Mouse (Mus musculus) heart, embryonic 13.5 days (tissue): ENCODE measurements around the gene Bend6. TPM values are rescaled to one million over a fixed set of nuclear protein-coding genes. Genes with fewer than 3 reads are reported as not detected.

Experiments
- ATAC-seq: fragments of 200-750 bp; cut with Nextera tagmentation; 2 replicates; pipeline ENCODE4 v1.8.0; 2017; ENCODE audit warnings: moderate TSS enrichment; ENCODE audit not compliant: insufficient number of reproducible peaks, low FRiP score, low TSS enrichment; ENCODE audit errors: extremely low read depth
- H3K27ac ChIP-seq: fragments of 300-500 bp; sonication (generic); replicated peaks from 2 replicates; pipeline ENCODE4 v1.5.1; 2015; ENCODE audit warnings: moderate library complexity, mild to moderate bottlenecking, inconsistent platforms
- H3K27me3 ChIP-seq: fragments of 300-500 bp; sonication (generic); replicated peaks from 2 replicates; pipeline ENCODE4 v1.6.1; 2015; ENCODE audit warnings: mild to moderate bottlenecking, inconsistent platforms
- H3K36me3 ChIP-seq: fragments of 300-500 bp; sonication (generic); 2 replicates; pipeline ENCODE4 v1.6.1; 2015; ENCODE audit warnings: mild to moderate bottlenecking, inconsistent platforms
- H3K4me1 ChIP-seq: fragments of 300-500 bp; sonication (generic); 2 replicates; pipeline ENCODE4 v1.6.1; 2015; ENCODE audit warnings: inconsistent platforms
- H3K4me2 ChIP-seq: fragments of 300-500 bp; sonication (generic); 2 replicates; pipeline ENCODE4 v1.6.1; 2015; ENCODE audit warnings: inconsistent platforms, mild to moderate bottlenecking, moderate library complexity
- H3K4me3 ChIP-seq: fragments of 300-500 bp; sonication (generic); 2 replicates; pipeline ENCODE4 v1.5.1; 2015; ENCODE audit warnings: moderate library complexity, mild to moderate bottlenecking, inconsistent platforms
- H3K9ac ChIP-seq: fragments of 300-500 bp; sonication (generic); 2 replicates; pipeline ENCODE4 v1.6.1; 2015; ENCODE audit warnings: inconsistent platforms, mild to moderate bottlenecking, moderate library complexity
- H3K9me3 ChIP-seq: fragments of 300-500 bp; sonication (generic); 2 replicates; pipeline ENCODE4 v1.6.1; 2016; ENCODE audit warnings: inconsistent platforms
- WGBS: fragments of 180-500 bp; shearing (Covaris S2); methylation state at CpG from one replicate; pipeline ENCODE4 v1.1.7; 2015; ENCODE audit warnings: mixed read lengths; 5-methylcytosine and 5-hydroxymethylcytosine counted together
- polyA plus RNA-seq: library from polyadenylated mRNA; unstranded; fragments of >200 nt; fragmentation: Nextera tagmentation; extraction: Ambion mirVana; gene quantifications from 2 replicates; pipeline ENCODE4 v1.2.1, GENCODE M21; 2015

Bend6 gene
- 4.4 and 4.6 TPM in 2 replicates for polyA plus RNA-seq

DNA sequence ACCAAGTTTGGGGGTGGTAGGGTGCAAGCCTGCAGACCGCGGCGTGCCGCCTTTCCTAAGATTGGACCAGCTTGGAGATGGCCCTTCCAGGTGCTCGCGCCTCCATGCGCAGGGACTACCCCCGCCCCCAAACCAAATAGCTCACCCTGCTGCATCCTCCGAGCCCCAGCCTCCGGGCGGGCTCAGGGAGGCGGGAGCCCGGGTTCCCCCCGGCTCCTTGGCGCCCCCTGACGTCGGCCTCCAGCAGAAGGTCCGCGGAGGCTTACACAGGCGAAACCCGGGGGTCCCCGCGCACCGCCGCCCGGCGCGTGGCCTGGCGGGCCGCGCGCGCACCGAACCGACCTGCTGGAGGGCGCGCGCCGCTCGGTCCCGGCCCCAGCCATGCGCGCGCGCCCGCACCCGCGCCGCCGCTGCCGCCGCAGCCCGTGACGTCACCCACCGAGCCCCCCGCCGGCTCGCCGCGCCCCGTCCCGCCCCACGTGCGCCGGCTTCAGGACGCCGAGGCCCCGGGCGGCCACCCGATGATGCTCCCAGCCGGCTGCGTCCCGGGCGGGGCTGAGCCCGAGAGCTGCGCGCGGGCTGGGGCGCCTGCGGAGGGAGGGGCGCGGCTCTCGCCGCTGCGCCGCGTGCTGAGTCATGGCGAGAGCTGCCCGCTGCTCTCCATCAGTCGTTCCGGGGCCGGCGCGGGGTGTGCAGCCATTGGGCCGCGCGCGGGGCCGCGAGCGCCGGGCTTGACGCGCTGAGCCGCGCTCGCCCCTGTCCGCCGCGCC lies at the start of gene Bend6:
TSS of gene Bend6 (minus strand) at position 396 of the 770 bp plus-strand sequence.
- ATAC-seq: peak; percentile 33
- H3K9me3 ChIP-seq: no peaks in the 10 kb centered on the region
- H3K27ac ChIP-seq: no peak within 1 kb of the TSS
- WGBS: under 1% methylated on average over 61 of the region's 110 CpGs
- peaks cover 42% of the 10 kb centered on the region for H3K27me3 ChIP-seq
- H3K4me2 ChIP-seq: peak within 1 kb of the TSS; percentile 95
- peak within 1 kb of the TSS; percentile 74 for H3K4me3 ChIP-seq
- no peaks in the 10 kb centered on the region for H3K36me3 ChIP-seq
- H3K9ac ChIP-seq: peak within 1 kb of the TSS; percentile 84
- H3K4me1 ChIP-seq: peaks cover 32% of the 10 kb centered on the region

DNA sequence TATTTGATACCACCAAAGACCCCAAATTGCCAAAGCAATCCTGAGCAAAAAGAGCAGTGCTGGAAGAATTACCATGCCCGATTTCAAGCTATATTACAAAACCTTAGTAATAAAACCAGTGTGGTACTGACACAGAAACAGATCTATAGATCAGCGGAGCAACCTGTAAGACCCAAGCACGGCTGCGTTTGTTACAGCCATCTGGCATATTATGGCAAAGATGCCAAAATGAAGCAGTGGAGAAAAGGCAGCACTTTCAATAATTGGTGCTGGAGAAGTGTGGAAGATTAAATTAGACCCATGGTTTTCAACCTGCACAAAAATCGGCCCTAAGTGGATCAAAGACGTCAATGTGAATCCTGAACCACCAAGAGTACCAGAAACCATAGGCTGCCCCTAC lies 48.0 kb upstream of the Bend6 start:
- WGBS: 86% methylated on average over 6 of the region's 6 CpGs
- no peaks in the 10 kb centered on the region for H3K36me3 ChIP-seq
- H3K4me1 ChIP-seq: peaks cover 8% of the 10 kb centered on the region; the same call in 1 of the 2 replicates
- no peaks in the 10 kb centered on the region for H3K27me3 ChIP-seq
- no peak overlapping the region for H3K9ac ChIP-seq
- no peak overlapping the region for H3K4me3 ChIP-seq
- H3K27ac ChIP-seq: no peak overlapping the region
- H3K9me3 ChIP-seq: 0 out of 2 replicates have a peak, but pooled peaks cover 4% of the 10 kb centered on the region
- no peak for ATAC-seq
- no peak overlapping the region for H3K4me2 ChIP-seq

DNA sequence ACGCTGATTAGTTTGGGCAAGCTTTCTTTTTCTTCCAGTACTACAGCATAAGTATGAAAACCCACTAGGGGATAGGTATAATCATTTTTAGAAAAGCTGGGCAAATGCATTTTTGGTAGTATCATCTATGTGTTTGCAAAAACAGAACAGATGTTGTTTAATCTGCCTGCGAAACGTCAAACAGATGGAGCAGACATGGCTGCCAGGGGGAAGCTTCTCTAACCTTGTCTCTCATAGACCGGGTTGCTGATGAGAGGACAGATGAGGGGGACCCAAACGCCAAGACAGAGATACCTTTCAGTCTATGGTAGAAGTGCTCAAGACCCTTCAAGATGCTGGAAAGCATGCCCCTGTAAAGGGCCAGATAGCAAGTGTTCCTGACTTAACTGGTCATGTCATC lies 40.9 kb upstream of the Bend6 start:
- no peaks in the 10 kb centered on the region for H3K36me3 ChIP-seq
- H3K9me3 ChIP-seq: no peaks in the 10 kb centered on the region
- H3K4me1 ChIP-seq: peaks cover 34% of the 10 kb centered on the region
- H3K4me2 ChIP-seq: no peak overlapping the region
- no peak overlapping the region for H3K9ac ChIP-seq
- H3K27me3 ChIP-seq: no peaks in the 10 kb centered on the region
- ATAC-seq: no peak
- WGBS: 87% methylated on average over 5 of the region's 5 CpGs
- no peak overlapping the region for H3K4me3 ChIP-seq
- no peak overlapping the region for H3K27ac ChIP-seq

DNA sequence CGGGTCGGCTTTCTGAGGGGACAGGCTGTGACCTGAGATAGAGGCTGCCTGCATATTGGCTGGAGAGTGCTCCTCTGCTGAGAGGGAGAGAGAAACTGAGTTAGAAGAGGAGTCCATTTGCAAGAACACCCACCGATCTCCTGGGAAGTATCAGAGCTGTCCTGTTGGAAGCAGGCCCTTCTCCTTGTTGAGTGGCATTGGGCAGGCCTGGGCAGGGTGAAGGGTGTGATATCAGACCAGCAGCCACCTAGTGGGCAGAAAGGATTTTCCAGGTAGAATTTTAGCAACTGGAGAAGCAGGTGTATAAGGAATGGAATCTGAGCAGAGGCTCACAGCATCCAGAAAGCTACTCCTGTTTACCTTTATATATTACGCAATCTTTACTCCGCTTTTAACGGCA lies 40.2 kb upstream of the Bend6 start:
- peaks cover 34% of the 10 kb centered on the region for H3K4me1 ChIP-seq
- H3K4me3 ChIP-seq: no peak overlapping the region
- 74% methylated on average over 6 of the region's 6 CpGs for WGBS
- H3K4me2 ChIP-seq: no peak overlapping the region
- peak overlapping the region; percentile 61; the same call in 1 of the 2 replicates for H3K9ac ChIP-seq
- no peaks in the 10 kb centered on the region for H3K9me3 ChIP-seq
- no peaks in the 10 kb centered on the region for H3K36me3 ChIP-seq
- H3K27me3 ChIP-seq: no peaks in the 10 kb centered on the region
- ATAC-seq: no peak
- H3K27ac ChIP-seq: peak overlapping the region; percentile 86

DNA sequence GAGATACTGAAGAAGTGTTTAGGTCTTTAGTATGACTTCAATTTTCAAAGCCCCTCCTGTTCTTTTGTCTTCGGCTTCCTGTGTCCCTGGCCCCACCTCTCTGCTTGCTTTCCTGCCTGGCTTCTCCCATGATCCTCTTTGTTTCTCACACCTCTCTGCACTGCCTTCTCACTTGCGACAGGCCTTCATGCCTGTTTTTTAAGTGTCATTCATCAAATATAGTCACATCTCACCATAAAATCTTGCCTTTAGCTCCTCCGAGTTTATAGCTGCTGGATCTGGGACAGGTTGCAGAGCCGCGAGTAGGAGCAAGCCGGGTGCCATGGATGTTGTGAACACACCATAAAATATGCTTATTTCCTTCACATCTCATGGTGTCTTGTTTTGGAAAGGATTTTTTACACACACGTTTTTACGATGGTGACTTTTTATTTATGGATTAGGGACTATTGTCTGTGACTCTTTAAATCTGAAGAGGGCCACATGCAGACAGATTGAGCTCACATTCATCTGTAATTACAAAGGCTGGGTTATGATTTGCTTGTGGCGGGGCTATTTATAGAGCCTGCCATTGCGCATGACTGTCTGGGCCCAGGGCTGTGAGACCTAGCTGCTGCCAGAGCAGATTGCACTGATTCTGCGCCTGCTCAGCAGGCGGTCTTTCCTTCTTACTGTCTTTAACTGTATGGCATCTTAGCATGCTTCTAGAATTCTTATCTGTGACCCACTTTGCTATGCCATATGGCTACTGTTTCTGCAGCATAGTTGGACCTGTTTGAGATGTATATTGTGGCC lies 39.2 kb upstream of the Bend6 start:
- 57% methylated on average over 12 of the region's 12 CpGs for WGBS
- no peak for ATAC-seq
- H3K27me3 ChIP-seq: no peaks in the 10 kb centered on the region
- H3K4me3 ChIP-seq: no peak overlapping the region
- H3K4me2 ChIP-seq: no peak overlapping the region
- peak overlapping the region; percentile 47 for H3K9ac ChIP-seq
- peaks cover 34% of the 10 kb centered on the region for H3K4me1 ChIP-seq
- H3K27ac ChIP-seq: peak overlapping the region; percentile 86
- H3K36me3 ChIP-seq: no peaks in the 10 kb centered on the region
- H3K9me3 ChIP-seq: no peaks in the 10 kb centered on the region

DNA sequence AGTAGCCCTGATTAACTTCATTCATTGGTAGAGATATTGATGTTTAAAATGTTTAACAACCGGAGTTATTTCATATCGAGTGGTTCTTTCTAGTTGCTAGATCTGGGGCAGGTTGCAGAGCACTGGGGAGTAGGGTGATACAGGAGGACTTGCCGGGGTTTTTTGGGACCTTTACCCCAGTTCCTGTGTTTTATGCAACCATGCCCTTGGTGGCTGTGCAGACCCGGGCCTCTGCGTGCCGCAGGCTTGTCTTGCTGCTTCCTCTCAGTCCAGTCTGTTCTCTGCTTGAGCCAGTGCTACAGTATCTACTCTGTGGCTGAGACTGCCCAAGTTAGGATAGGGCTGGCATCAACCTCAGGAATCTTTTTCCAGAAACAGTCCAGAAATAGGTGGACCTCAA lies 38.1 kb upstream of the Bend6 start:
- Histone ChIP-seq H3K9me3 (no peaks in the 10 kb centered on the region), H3K4me3 (no peak overlapping the region), H3K4me1 (peaks cover 34% of the 10 kb centered on the region), H3K9ac (peak overlapping the region; percentile 64; the same call in 1 of the 2 replicates), H3K36me3 (no peaks in the 10 kb centered on the region), H3K27ac (peak overlapping the region; percentile 86), H3K4me2 (no peak overlapping the region), H3K27me3 (no peaks in the 10 kb centered on the region)
- 73% methylated on average over 6 of the region's 6 CpGs for WGBS
- no peak for ATAC-seq

DNA sequence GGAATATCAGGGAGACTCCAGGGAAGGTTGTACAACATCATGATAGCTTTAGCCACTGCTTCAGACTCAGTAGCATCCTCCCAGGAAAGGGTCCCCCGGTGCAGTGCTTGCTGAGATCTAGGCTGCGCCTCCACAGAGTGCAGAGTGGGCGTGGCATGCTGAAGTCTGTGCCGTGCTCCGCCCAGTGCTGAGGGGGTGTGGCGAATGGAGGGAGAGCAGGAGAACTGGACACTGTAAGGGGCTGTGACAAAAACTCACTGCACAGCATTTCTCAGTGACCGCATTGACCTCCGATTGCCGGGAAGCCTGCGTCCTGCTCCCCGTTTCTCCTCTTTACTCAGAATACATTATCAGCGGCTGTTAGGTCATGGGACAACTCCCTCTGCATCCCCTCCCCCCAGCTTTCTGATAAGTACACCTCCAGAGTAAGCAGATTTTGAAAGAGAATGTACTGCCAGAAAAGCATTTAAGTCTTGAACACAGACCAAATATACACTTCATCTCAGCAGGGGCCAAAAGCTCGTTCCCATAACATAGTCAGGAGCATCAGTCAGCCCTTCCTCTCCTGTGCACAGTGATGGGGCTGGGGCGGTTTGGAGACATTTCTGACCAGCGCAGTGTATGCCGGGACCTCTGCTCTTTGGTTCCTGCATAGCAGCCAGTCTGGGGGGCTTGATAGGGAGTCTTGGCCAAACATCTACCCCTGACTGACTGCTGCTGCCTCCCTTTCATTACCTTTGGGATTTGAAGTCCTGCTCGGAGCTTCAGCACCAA lies 37.5 kb upstream of the Bend6 start:
- ATAC-seq: peak; percentile 74; the same call in 1 of the 2 replicates
- H3K9me3 ChIP-seq: no peaks in the 10 kb centered on the region
- H3K27ac ChIP-seq: peak overlapping the region; percentile 86
- H3K4me1 ChIP-seq: peaks cover 34% of the 10 kb centered on the region
- H3K27me3 ChIP-seq: no peaks in the 10 kb centered on the region
- H3K36me3 ChIP-seq: no peaks in the 10 kb centered on the region
- WGBS: 21% methylated on average over 17 of the region's 17 CpGs
- H3K9ac ChIP-seq: peak overlapping the region; percentile 64
- H3K4me3 ChIP-seq: peak overlapping the region; percentile 41
- H3K4me2 ChIP-seq: peak overlapping the region; percentile 65

DNA sequence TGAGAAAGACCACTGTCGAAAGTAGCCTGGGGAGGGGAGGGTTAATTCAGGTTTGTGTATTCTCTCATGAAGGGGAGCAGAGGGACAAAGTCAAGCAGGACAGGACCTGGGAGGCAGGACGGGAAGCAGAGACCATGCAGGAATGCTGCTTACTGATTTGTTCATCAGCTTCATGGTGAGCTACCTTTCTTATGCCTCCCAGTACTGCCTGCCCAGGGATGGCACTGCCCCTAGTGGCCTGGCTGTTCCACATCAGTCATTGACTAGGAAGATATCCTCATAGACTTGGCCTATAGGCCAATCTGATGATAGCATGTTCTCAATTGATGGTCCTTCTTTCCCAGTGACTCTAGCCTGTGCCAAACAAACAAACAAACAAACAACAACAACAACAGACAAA lies 36.3 kb upstream of the Bend6 start:
- 80% methylated on average over 2 of the region's 2 CpGs for WGBS
- no peaks in the 10 kb centered on the region for H3K36me3 ChIP-seq
- no peak for ATAC-seq
- H3K4me2 ChIP-seq: no peak overlapping the region
- H3K27me3 ChIP-seq: no peaks in the 10 kb centered on the region
- H3K27ac ChIP-seq: no peak overlapping the region
- no peak overlapping the region for H3K4me3 ChIP-seq
- H3K4me1 ChIP-seq: peaks cover 38% of the 10 kb centered on the region
- H3K9ac ChIP-seq: no peak overlapping the region
- no peaks in the 10 kb centered on the region for H3K9me3 ChIP-seq

DNA sequence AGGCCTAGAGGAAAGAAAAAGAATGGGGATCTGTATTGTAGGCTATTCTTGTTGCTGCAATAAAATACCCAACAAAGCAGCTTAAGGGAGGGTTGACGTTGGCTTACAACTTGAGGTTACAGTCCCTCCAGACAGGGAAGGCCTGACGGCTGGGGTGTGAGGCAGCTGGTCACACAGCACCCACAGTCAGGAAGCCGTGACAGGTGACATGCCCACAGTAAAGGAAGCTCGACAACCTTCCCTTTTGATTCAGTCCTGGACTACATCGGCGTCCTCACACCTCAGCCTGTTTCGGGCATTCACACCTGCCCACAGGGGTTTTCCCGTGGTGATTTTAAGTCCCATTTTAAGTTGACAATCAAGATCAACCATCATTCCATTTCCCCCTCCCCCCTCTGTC lies 35.0 kb upstream of the Bend6 start:
- no peak overlapping the region for H3K4me2 ChIP-seq
- no peak overlapping the region for H3K4me3 ChIP-seq
- no peak for ATAC-seq
- 87% methylated on average over 8 of the region's 8 CpGs for WGBS
- no peaks in the 10 kb centered on the region for H3K36me3 ChIP-seq
- H3K27ac ChIP-seq: no peak overlapping the region
- no peaks in the 10 kb centered on the region for H3K27me3 ChIP-seq
- no peaks in the 10 kb centered on the region for H3K9me3 ChIP-seq
- peaks cover 35% of the 10 kb centered on the region for H3K4me1 ChIP-seq
- no peak overlapping the region for H3K9ac ChIP-seq

DNA sequence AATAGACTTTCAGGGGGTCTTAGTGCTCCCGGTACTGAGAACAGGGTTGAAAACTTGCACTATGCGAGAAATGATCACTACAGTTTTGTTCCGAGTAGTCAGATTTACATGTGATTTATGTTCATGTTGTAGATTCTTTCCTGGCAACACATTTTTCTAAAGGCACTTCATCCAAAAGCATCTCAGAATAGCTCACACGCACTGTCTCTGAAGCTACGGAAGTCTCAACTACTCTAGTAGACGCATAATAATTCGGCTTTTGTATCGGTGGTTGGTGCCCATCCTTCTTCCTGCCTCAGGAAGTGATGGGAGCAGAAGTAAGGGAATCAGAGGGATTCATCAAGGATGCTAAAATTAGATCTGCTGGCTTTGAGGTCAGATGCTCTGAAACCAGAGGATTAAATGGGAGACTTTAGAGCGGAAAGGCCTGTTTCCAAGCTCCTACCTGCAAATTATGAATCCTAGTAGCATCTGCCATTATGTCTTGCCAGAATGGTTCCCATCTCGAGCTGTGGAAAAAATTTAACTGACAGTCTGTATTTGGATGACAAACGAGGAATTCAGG lies 32.8 kb upstream of the Bend6 start:
- WGBS: 75% methylated on average over 11 of the region's 11 CpGs
- H3K27me3 ChIP-seq: no peaks in the 10 kb centered on the region

DNA sequence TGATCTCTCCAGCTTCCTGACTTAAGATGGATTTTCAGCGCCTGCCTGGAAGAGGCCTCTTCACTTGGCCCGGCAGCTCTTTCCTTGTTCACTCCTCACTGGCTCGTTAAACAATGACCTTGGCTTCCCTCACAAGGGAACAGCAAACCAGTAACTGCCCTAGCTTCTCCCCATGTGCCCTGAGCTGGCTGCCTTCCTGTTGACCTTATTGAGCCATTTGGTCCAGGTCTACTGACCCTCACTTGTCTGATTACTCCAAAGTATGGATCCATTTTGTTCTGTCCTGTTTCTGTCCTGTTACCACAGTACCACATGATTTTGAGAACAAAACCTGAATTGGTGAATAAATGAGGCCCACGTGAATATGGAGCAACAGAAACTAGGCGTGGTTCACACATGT lies 32.2 kb upstream of the Bend6 start:
- Histone ChIP-seq H3K9ac (no peak overlapping the region), H3K4me1 (peaks cover 13% of the 10 kb centered on the region), H3K27me3 (no peaks in the 10 kb centered on the region), H3K27ac (no peak overlapping the region), H3K4me2 (no peak overlapping the region), H3K4me3 (no peak overlapping the region), H3K9me3 (no peaks in the 10 kb centered on the region), H3K36me3 (no peaks in the 10 kb centered on the region)
- WGBS: 63% methylated on average over 5 of the region's 5 CpGs
- ATAC-seq: no peak

More for the DNA sequence above, 32.8 kb upstream of the Bend6 start:
- H3K4me1 ChIP-seq: peaks cover 19% of the 10 kb centered on the region
- no peak for ATAC-seq
- no peak overlapping the region for H3K4me3 ChIP-seq
- H3K9me3 ChIP-seq: no peaks in the 10 kb centered on the region
- H3K4me2 ChIP-seq: no peak overlapping the region
- no peaks in the 10 kb centered on the region for H3K36me3 ChIP-seq
- no peak overlapping the region for H3K27ac ChIP-seq
- no peak overlapping the region for H3K9ac ChIP-seq
